ENCODE assay signal across 18 mouse cellular contexts in genomic region chr2:21126531-21126930, GRCm38 (mm10).
DNase-seq lines count a peak whose midpoint lies in the region; ATAC-seq and TF ChIP-seq lines count a peak whose summit lies in the region.
"Had no signal": no experiment of that assay in that cellular context is flagged by ENCODE, and none has a peak within 500 bp of the region (broad histone marks: within the 10 kb centered on the region; RNA-seq: fewer than 3 reads in every experiment).

No protein-coding gene starts in this region.

- H3K4me3 ChIP-seq in hindbrain, postnatal 0 days (ENCODE audit: low read length): no peak overlapping the region
- H3K4me3 ChIP-seq in forebrain, embryonic 12.5 days (replicated peaks): no peak overlapping the region
- H3K4me3 ChIP-seq: embryonic facial prominence, embryonic 12.5 days; forebrain, embryonic 13.5 days; heart, embryonic 13.5 days; kidney, embryonic 15.5 days had no signal

- DNase-seq in brain, adult 2 months (ENCODE audit: low read depth, low spot score): peak; percentile 86
- peak; percentile 29 for DNase-seq in cerebellum, adult 11 months
- DNase-seq in cerebellum, adult 8-10 months: peak; percentile 36
- peak; percentile 24 to 60 for DNase-seq in cerebellum, postnatal 14 days
- no peak for DNase-seq in hindbrain, postnatal 0 days (ENCODE audit: low spot score)
- no peak for DNase-seq in layer of hippocampus, adult 9-11 months
- DNase-seq: adrenal gland, adult 8-10 months; adrenal gland, postnatal 36 days; forebrain, postnatal 0 days; gastrocnemius, postnatal 14 days; heart, postnatal 36 days; kidney, adult 18-20 months had no signal

- H3K27me3 ChIP-seq in hindbrain, postnatal 0 days (ENCODE audit: insufficient read depth, low read length): no peaks in the 10 kb centered on the region
- H3K27me3 ChIP-seq in forebrain, embryonic 12.5 days: no peaks in the 10 kb centered on the region
- H3K27me3 ChIP-seq: embryonic facial prominence, embryonic 12.5 days; forebrain, embryonic 13.5 days; heart, embryonic 13.5 days; kidney, embryonic 15.5 days had no signal

- no peaks in the 10 kb centered on the region for H3K9me3 ChIP-seq in hindbrain, postnatal 0 days (ENCODE audit: low read length)
- H3K9me3 ChIP-seq in forebrain, embryonic 12.5 days: no peaks in the 10 kb centered on the region
- H3K9me3 ChIP-seq: embryonic facial prominence, embryonic 12.5 days; forebrain, embryonic 13.5 days; heart, embryonic 13.5 days; kidney, embryonic 15.5 days had no signal

- no peak for TF ChIP-seq CTCF in hindbrain, postnatal 0 days (IDR thresholded peaks at IDR 0.05; ENCODE audit: low read depth)

- H3K27ac ChIP-seq in hindbrain, postnatal 0 days: no peak overlapping the region
- H3K27ac ChIP-seq in forebrain, embryonic 12.5 days: no peak overlapping the region
- H3K27ac ChIP-seq: embryonic facial prominence, embryonic 12.5 days; forebrain, embryonic 13.5 days; heart, embryonic 13.5 days; kidney, embryonic 15.5 days had no signal

- no peaks in the 10 kb centered on the region for H3K36me3 ChIP-seq in hindbrain, postnatal 0 days (ENCODE audit: insufficient read depth, low read length)
- H3K36me3 ChIP-seq in forebrain, embryonic 12.5 days (replicated peaks): no peaks in the 10 kb centered on the region
- H3K36me3 ChIP-seq: embryonic facial prominence, embryonic 12.5 days; heart, embryonic 13.5 days; kidney, embryonic 15.5 days had no signal

- WGBS in hindbrain, postnatal 0 days: 79% methylated on average over 1 of the region's 1 CpGs
- WGBS in forebrain, embryonic 12.5 days: 81% methylated on average over 1 of the region's 1 CpGs

- no peak overlapping the region for H3K9ac ChIP-seq in hindbrain, postnatal 0 days (replicated peaks; ENCODE audit: low read length)
- H3K9ac ChIP-seq in forebrain, embryonic 12.5 days: no peak overlapping the region
- H3K9ac ChIP-seq: embryonic facial prominence, embryonic 12.5 days; forebrain, embryonic 13.5 days; forebrain, postnatal 0 days; heart, embryonic 13.5 days; kidney, embryonic 15.5 days had no signal

- no peaks in the 10 kb centered on the region for H3K4me1 ChIP-seq in hindbrain, postnatal 0 days (ENCODE audit: insufficient read depth, low read length)
- no peaks in the 10 kb centered on the region for H3K4me1 ChIP-seq in forebrain, embryonic 12.5 days
- H3K4me1 ChIP-seq: embryonic facial prominence, embryonic 12.5 days; forebrain, embryonic 13.5 days; heart, embryonic 13.5 days; kidney, embryonic 15.5 days had no signal

- H3K4me2 ChIP-seq in hindbrain, postnatal 0 days (ENCODE audit: low read depth, low read length): no peak overlapping the region
- no peak overlapping the region for H3K4me2 ChIP-seq in forebrain, embryonic 12.5 days
- H3K4me2 ChIP-seq: embryonic facial prominence, embryonic 12.5 days; forebrain, embryonic 13.5 days; heart, embryonic 13.5 days; kidney, embryonic 15.5 days had no signal

- no peak for ATAC-seq in hindbrain, postnatal 0 days
- ATAC-seq in forebrain, embryonic 12.5 days (ENCODE audit: low FRiP score): no peak
- ATAC-seq: forebrain, embryonic 13.5 days; forebrain, postnatal 0 days; hindbrain, embryonic 16.5 days had no signal

Comparison
In these comparisons a context has a peak if more than half of its experiments do, and no peak if none do; other contexts are left out.
1. DNase-seq: peak in brain, adult 2 months (single experiment), cerebellum, adult 11 months (single experiment), cerebellum, adult 8-10 months (single experiment) and cerebellum, postnatal 14 days (2 of 2); none in hindbrain, postnatal 0 days (single experiment) and layer of hippocampus, adult 9-11 months (single experiment).